Mouse (Mus musculus): ENCODE data around the gene Zbtb11.
"Not testable (repeated sequence)": the region's sequence is repeated elsewhere in the genome, so short reads cannot be mapped to it uniquely, and the experiment has no call there.

Zbtb11 gene

DNA sequence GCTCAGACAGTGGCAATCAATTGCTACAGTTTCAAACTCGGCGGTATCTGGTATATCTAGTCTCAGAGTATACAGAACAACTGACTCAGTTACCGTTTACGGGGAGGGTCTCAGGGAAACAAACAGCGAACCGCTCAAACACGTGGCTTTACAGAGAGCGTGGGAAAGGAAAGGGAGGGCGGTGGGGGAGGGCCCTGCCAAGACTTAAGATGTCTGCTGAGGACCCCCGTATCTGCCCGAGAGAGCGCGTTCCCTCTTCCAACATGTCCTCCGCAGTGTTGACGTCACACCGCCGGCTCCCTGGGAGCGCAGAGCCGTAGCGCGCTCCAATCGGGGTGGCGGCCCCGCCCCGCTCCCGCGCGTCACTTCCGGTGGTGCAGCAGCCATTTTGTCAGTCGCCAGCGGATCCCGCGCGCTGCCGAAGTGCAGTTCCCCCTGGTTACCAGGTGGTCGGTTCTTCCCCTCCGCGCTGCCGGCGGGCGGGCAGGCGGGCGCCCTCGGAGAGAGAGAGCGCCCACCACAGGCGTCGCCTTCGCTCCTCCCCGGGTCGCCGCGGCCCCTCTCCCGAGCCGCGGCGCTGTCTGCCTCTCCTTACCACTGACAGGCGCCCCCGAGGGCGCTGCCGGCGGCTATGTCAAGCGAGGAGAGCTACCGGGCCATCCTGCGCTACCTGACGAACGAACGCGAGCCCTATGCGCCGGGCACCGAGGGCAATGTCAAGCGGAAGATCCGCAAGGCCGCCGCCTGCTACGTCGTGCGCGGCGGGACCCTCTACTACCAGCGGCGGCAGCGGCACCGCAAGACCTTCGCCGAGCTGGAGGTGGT is at the start of gene Zbtb11:
Zbtb11 (plus strand) TSS at position 453 of the 825 bp plus-strand sequence.
- peak; percentile 100 for DNase-seq

DNA sequence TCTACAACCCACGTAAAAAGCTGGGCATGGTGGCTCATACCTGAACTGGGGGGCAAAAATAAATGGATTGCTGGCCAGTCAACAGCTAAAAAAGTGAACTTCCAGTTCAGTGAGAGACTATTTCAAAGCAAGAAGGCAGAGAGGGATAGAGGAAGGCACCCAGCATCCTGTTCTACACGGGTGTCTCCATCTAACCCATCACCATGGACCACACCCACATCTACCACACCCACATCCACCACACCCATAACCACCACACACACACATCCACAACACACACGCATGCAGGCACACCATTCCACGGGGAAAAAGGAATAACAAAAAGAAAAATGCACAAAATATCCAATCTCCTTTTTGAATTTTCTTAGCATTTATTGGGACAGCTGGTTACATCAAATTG is 49.7 kb upstream of the Zbtb11 start:
- no peak for DNase-seq

DNA sequence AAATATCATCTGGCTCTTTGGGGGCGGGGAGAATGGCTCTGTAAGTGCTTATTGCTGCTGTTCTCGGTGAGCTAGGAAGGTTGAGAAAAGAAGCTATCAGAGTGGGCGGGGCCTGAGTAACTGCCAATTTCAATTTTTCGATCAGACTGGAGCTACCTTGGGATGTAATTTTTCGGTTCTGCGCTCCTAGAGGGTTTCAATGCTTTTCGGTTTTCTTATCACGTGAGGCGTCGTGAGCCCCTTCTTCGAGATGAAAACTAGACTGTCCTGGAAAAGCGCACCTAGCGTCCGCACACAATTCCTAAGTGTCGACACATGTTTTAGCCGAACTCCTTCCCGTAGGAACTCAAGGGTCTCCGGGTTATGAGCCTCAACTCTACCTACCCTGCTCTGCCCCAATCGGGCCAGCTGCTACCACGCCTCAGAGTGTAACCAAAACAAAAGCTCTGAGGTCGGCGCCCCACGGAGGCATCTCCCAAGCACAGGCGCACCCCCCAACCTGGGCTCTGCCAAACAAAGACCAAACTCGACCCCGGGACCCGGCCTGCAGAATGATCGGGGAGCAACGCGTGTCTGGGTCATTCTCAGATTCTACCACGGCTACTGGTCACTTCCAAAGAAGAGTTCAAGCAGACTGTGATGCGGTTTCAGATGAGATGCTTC is 39.9 kb upstream of the Zbtb11 start:
- DNase-seq, result peak; percentile 69

DNA sequence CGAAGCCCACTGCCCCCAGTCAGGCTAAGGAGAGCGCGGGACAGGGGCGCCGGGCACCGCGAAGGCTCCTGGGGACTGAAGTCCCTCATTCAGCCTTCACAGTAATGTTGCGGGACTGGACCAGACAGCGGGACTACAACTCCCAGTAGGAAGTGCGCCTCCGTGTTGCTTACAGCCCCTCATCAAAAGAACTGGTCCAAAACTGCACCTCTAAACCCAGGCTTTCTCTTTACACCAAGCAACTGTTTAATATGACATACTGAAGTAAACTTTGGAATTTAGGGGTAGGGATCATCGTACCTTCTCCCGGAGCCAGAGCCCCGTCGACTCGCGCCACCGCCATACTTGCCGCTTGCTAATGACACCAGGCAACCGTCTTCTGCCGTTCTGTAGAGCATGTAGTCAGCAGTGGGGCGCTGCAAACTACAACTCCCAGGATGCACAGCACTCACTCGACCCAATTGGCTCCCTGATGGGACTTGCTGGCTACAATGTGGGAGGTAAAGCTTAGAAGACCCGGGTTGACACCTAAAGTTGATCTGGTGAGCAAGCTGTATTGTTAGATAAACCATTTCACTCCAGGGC is 39.1 kb upstream of the Zbtb11 start, which contains the start of gene Cep97:
Cep97 (minus strand) TSS at position 403 of the 585 bp plus-strand sequence.
- DNase-seq, result peak; percentile 91 to 94

DNA sequence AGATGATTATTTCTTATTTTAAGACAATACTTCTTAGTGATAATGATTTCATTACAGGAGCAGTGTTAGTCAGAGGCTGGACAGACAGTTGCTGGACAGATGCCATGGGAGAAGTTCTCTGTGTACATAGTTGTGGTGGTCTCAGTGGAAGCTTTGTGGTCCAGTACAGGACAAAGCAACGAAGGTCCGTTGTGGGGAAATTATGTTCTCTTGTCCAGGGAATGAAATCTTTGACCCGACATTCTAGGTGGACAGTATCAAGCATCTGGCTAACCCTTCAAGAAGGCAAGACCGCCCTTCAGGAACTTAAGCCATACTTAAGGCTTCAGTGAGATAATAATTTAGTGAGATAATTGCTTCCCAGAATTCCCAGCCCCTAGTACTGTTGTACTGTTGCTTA is 34.9 kb upstream of the Zbtb11 start:
- DNase-seq, result no peak

DNA sequence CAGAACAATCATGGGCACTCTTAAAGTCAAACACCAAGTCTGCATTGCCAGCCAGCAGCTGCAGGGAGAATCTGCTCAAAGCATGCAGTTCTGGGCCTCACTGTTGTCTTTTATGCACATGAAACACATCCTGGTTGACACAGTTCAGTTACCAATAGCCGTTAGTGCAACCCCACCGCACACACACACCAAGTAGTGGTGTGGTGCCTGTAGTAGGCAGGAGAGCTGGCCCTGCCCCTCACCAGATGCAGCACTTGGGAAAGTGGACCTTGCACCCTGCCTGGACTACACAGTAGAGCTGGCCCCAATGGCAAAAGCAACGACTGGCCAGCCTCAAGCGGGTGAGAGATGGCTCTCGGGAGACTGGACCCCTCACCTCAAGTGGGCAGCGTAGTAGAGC is 34.0 kb upstream of the Zbtb11 start:
- DNase-seq, result no peak

DNA sequence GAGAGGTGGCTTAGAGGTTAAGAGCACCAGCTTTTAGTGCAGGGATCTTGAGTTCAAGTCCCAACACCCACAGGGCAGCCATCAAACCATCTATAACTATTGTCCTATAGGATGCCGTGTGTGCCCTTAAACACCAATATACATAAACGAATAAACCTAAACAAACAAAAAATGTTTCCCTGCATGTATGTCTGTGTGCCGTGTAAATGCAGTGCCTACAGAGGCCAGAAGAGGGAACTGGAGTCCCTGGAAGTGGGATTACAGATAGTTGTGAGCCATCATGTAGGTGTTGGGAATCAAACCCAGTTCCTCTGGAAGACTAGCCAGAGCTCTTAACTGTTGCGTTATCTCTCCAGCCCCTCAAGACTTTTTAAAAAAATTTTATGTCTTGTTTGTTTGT is 32.9 kb upstream of the Zbtb11 start:
- no peak for DNase-seq

DNA sequence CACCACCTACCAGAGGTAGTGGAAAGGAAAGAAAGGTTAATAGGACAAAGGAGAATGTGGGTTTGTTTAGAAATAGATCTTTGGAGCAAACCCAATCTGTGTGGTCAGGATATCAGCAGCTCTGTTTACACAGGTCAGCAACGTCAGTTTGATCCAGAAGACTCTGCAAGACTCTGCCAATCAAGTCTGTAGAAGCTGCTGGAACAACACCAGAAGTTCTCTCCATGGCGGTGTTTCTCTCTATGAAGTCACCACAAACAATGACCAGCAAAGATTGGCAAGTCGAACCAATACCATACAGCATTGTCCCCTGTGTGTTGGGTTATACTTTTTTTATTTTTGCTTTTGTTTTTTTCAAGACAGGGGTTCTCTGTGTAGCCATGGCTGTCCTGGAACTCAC is 26.4 kb upstream of the Zbtb11 start:
- DNase-seq, result no peak

DNA sequence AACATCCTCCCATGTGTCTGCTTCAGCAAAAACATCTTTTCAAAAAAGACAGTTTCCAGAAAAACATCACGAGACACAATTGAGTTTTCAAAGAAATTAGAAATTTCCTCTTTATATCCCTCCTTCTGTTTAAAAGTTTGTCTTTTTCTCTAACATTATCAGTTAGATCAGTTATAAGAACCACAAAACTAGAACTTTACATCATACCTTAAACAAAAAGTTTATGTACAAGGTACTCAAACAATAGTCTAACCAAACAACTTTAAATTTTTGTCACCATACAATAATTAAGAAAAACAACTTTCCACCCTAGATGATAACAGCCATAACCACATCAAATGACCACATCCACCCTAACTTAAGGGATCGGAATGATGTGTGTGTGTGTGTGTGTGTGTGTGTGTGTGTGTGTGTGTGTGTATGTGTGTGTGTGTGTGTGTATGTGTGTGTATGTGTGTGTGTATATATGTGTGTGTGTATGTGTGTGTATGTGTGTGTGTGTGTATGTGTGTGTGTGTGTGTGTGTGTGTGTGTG is 25.7 kb upstream of the Zbtb11 start:
- not testable (repeated sequence) for DNase-seq

DNA sequence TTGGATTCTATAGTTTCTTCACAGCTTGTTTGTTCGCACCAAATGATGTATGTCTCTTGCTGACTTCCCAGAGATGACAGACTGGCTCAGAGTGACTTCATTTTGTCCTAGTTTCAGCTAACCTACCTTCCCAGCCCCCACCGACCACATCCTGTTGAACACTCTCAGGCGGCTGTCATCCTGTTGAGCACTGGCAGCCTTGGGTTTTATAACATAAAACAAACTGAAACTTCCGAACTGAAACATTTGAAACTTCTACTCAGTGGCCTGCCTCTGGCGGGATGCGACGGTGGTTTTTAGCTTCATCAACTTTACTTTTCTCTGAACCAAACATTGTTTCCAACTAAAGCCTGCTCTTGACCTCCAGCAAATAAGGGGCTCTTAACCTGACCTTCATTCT is 24.7 kb upstream of the Zbtb11 start:
- DNase-seq, result no peak

DNA sequence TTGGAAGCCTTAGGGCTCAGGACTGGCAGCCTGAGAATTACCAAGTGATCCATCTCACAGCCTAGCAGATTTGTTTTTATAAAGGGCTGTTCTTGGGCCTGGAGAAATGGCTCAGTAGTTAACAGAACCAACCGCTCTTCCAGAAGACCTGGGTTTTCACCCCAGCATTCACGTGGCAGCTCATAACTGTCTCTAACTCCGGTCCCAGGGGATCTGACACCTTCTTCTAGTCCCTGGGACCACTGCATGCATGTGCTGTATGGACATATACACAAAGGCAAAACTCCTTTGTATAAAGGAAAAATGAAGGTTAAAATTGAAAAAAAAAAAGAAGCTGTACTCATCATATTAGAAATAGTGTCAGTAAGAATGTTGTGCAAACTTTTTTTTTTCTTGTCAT is 23.2 kb upstream of the Zbtb11 start:
- DNase-seq, result no peak

DNA sequence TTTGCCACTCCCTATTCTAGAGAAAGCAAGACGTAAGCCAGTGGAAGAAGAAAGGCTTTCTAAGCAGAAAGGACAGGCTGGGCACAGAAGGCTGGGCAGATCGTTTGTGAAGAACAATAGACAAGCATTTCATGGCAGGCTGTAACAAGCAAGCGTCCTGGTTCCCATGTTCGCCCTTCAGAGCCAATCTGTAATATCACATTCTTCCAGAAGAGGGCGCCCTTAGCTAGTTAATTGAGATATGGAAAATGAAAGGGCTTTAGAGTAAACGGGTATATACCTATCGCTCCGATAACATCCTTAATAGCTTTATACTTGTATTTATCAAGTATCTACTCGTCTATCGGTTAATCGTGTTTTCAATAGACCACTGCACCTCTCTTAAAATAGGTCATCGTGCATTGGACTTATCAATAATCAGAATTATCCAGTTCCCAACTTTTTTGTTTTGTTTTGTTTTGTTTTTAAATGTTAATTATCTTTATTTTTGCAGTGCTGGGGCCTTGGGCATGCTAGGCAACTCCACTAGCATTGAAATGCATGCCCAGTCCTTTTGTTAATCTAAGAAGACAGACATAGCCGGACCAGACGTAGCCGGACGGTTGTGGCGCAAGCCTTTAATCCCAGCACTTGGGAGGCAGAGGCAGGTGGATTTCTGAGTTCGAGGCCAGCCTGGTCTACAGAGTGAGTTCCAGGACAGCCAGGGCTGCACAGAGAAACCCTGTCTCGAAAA is 22.6 kb upstream of the Zbtb11 start:
- DNase-seq, result peak; percentile 88 to 93

DNA sequence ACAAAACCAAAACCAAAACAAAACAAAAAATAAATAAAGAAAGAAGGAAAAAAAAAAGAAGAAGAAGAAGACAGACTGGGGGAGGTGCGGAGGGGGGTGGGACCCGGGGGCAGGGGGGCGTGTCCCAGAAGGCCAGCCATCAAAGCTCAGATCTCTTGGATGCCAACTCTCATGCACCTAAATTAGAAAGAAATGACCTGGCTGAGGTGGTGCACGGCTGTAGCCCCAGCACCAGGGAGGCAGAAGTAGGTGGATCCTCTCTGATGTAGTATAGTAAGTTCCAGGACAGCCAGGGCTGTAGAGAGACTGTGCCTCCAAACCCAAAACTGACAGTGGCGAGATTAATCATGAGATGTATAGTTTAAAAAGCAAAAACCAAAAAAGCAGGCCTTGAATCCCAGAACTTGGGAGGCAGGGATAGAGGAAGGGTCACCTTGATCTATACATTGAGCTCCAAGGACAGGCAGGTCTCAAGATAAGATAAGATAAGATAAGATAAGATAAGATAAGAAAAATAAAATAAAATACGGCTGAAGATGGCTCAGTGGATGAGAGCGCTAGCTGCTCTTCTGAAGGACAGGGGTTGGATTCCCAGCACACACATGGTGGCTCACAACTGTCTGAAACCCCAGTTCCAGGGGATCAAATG is 21.9 kb upstream of the Zbtb11 start:
- no peak for DNase-seq

DNA sequence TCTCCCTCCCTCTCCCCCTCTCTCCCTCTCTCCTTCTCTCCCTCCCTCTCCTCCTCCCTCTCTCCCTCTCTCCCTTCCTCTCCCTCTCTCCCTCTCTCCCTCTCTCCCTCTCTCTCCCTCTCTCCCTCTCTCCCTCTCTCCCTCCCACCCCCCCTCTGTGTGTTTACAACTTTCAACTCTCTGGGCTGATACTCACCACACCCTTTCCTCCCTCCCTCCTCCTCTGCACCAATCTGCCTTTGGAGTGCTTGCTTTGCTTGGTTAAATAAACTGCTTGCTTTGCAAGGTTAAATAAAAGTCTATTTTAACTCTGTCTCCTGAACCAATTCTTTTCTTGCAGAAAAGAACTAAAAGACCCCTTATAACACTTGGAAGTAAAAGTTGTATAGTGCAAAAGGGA is 20.9 kb upstream of the Zbtb11 start:
- DNase-seq, result no peak

DNA sequence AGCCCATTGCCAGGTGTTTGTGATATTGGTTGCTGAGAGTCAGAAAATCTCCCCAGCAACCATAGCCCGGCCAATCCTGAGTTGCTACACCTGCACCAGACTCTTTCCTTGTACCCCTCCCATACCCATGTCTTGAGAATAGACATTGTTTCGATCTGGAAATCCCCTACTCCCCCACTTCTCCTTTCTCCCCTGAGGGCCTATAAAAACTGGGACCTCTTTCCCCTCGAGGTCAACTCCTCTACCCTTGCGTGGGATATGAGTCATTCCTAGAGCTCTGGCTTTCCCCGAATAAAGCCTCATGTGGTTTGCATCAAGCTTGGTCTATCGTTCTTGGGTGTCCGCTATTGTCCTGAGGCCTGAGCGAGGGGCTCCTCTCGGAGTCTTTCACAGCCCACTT is 19.5 kb upstream of the Zbtb11 start:
- not testable (repeated sequence) for DNase-seq

DNA sequence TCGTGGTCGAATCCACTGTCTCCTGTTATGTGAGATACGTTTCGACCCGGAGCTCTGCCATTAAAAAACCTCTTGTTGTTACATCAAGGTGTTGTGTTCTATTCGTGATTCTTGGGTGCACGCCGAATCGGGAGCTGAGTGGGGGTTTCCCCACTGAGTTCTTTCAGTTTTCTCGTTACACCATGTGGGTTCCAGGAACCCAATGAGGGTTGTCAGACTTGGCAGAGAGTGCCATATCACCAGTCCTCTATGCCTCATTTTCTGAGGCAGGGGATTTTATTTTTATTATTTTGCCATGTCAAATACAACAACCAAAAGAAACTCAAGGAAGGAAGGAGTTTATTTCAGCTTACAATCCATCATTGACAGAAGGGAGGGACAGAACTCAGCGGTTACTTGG is 10.6 kb upstream of the Zbtb11 start:
- DNase-seq, result not testable (repeated sequence)

DNA sequence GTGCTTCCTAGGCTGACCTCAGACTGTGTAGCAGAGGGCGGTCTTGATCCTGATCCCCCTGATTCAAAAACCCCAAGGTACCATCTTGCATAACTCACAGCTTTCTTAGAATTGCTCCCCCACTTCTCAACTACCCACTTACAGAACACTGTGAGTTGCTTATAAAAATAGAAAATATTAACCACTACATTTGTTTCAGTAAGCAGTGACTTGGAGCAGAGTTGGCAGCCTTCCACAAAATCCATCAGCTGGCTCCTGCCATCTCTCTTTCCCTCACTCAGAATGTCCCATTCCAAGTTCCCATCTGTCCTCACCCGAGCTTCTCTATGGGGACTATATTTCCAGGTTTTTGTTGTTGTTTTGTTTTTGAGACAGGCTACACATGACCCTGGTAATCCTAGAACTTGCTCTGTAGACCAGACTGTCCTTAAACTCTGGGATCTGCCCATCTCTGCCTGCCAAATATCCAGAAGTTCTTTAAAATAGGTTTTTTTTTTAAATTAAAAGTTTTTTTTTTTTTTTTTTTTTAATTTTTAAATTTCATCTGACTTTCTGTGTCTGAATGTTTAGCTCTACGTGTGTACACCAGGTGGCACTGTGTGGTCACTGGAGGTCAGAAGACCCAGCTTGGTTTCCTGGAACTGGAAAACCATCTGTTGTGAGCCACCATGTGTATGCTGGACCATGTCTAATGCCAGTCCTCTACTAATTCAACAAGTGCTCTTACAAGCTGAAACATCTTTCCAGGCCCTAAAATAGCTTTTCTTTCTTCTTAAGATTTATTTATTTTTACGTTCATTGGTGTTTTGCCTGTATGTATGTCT is 9.3 kb upstream of the Zbtb11 start:
- peak; percentile 41 to 46 for DNase-seq

DNA sequence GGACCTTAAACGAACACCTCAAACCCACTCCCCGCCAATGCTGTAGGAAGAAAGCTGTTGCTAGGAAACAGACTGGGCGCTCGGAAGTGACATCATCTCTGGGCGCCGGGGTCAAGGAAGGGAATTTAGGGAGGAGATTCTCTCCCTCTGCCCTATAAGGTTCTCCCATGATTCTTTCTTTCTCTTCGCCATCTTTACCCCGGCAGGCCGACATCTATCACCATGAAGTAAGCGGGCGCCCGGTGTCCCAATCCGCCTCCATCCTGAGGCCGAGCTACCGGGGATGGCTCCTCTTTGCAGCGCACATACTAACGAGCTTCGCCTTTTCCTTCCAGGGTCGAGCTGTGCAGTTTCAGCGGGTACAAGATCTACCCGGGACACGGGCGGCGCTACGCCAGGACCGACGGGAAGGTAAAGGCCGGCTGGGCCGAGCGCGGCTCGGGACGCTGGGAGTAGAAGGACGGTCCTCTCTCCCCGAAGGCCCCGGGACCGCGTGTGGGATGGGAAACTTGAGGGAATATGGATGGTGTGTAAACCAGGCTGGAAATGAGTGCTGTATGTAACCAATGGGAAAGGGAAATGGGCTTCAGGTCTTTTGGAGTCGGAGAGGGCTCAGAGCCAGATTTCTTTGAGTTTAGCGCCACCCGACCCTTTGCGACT is 7.3 kb upstream of the Zbtb11 start, which contains the start of gene Rpl24:
Rpl24 (plus strand) TSS at position 64 of the 660 bp plus-strand sequence.
- DNase-seq, result peak; percentile 99

DNA sequence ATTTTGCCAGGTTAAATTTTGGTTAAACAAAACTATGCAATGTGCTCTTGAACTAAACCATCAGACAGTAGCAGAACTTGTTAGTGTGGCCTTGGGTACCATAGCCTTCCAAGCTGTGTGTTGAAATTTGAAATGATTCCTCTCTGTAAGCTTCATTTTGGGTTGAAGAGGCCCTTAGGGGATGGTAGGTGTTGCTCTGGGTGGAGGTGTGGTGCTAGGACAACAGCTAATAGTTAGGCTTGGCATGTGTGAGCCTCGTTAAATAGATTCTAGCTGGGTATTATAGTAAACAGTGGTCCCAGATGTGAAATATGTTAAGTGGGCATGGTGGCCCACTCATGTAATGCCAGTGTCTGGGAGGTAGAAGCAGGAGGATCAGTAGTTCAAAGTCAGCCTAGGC is 6.5 kb upstream of the Zbtb11 start:
- DNase-seq, result no peak

DNA sequence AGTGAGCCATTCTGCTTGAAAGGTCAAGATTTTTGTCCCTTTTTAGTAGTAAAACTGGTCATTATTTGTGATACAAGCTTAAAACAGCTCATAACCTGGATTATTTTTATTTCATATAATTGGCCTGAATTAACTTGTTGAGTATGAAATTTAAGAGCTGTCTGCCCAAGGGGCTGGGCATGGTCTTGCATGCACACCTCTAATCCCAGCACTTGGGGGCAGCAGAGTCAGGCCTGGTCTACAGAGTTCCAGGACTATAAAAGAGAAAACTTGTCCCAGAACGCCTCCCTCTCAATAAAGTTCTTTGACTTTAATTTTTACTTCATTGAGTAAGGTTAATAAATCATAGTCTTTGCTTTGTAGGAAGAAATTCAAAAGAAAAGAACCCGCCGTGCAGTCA is 4.5 kb upstream of the Zbtb11 start:
- DNase-seq, result peak; percentile 67 to 69

DNA sequence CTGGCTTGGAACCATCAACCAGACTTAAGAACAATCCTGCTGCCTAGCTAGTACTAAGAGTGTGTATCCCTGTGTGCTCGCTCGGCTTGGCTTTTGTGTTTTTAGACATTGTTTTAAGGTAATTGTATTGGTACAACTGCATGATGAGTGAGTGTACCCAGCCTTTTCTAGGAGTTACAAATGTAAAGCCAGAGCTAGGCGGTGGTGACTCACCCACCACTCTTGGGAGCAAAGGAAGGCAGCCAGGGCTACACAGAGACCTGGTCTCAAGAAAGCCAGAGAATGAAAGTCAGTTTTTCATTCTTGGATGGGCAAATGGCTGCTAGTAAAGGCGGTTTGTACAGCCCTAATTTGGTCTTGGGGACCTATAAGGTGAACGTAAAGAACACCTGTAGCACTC is 3.3 kb upstream of the Zbtb11 start:
- no peak for DNase-seq
